Mouse (Mus musculus) megakaryocyte, embryonic 14.5 days (primary cell): ENCODE data around the gene Phf21a.

Experiments used
- FLI1 ChIP-seq: IDR thresholded peaks from 2 replicates; pipeline ENCODE4 v1.6.1; 2012; ENCODE audit warnings: low read length, inconsistent platforms, mixed read lengths
- GATA1 ChIP-seq: IDR thresholded peaks from 3 replicates; pipeline ENCODE4 v1.6.1; 2012; ENCODE audit warnings: mixed read lengths, low read length, inconsistent platforms, borderline replicate concordance

DNA sequence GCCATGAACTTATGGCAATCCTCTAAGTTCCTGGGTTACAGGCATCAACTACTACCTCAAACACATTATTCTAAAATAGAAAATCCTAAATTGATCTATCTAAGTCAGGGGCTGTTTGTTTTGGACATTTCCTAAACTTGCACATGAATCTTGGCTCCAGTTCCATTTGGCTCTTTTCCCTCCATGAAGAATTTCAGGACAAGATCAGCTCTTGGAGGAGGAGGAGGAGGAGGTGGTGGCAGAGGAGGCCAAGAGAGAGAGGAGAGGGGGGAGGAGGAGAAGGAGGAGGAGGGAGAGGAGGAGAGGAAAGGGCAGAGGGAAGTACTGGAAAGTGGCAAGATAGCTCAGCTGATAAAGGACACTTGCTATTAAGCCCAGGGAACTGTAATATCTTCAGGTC lies 46.4 kb downstream of the Phf21a start:
- no peak for TF ChIP-seq GATA1
- TF ChIP-seq FLI1, result no peak
